Mouse (Mus musculus) intestine, embryonic 16.5 days (tissue): ENCODE measurements at regions not wholly inside any gene's neighbourhood (a gene's known extent, or its start where the extent isn't known, plus 50 kb on each side); places are given as distances from the start of the nearest gene placed in this dataset.

Source experiments
- ATAC-seq: fragments of 200-750 bp; cut with Nextera tagmentation; 2 replicates; pipeline ENCODE4 v1.8.0; 2017; ENCODE audit warnings: moderate TSS enrichment, moderate library complexity
- H3K27ac ChIP-seq: fragments of 300-500 bp; sonication (generic); 2 replicates; pipeline ENCODE4 v1.5.1; 2014; ENCODE audit warnings: mild to moderate bottlenecking, low read length
- H3K27me3 ChIP-seq: fragments of 300-500 bp; sonication (generic); replicated peaks from 2 replicates; pipeline ENCODE4 v1.6.1; 2014; ENCODE audit warnings: low read length, control low read depth, mixed read lengths; ENCODE audit not compliant: control insufficient read depth, insufficient read depth
- H3K36me3 ChIP-seq: fragments of 300-500 bp; sonication (generic); 2 replicates; pipeline ENCODE4 v1.6.1; 2014; ENCODE audit warnings: low read length, control low read depth; ENCODE audit not compliant: control insufficient read depth, insufficient read depth
- H3K4me1 ChIP-seq: fragments of 300-500 bp; sonication (generic); 2 replicates; pipeline ENCODE4 v1.6.1; 2014; ENCODE audit warnings: low read length, control low read depth, mixed read lengths; ENCODE audit not compliant: control insufficient read depth, insufficient read depth
- H3K4me2 ChIP-seq: fragments of 300-500 bp; sonication (generic); 2 replicates; pipeline ENCODE4 v1.6.1; 2014; ENCODE audit warnings: low read depth, low read length, control low read depth
- H3K4me3 ChIP-seq: fragments of 300-500 bp; sonication (generic); 2 replicates; pipeline ENCODE4 v1.5.1; 2014; ENCODE audit warnings: mild to moderate bottlenecking, low read length
- H3K9ac ChIP-seq: fragments of 300-500 bp; sonication (generic); 2 replicates; pipeline ENCODE4 v1.6.1; 2014; ENCODE audit warnings: low read depth, low read length
- H3K9me3 ChIP-seq: fragments of 300-500 bp; sonication (generic); 2 replicates; pipeline ENCODE4 v1.6.1; 2016; ENCODE audit warnings: low read length, control low read depth; ENCODE audit not compliant: control insufficient read depth
- WGBS: fragments of 180-500 bp; shearing (Covaris S2); extraction: QIAGEN DNeasy Blood & Tissue Kit; methylation state at CpG from one replicate; pipeline ENCODE4 v1.1.7; 2014; 5-methylcytosine and 5-hydroxymethylcytosine counted together

GRCm38 (mm10) chr1:13978640-13979039, 2114.5 kb downstream of the 4930444P10Rik start:
- H3K27ac ChIP-seq, result no peak overlapping the region
- H3K4me1 ChIP-seq, result no peaks in the 10 kb centered on the region
- no peak overlapping the region for H3K4me2 ChIP-seq
- H3K27me3 ChIP-seq, result no peaks in the 10 kb centered on the region
- ATAC-seq, result no peak
- no peak overlapping the region for H3K4me3 ChIP-seq
- H3K9ac ChIP-seq, result no peak overlapping the region
- no peaks in the 10 kb centered on the region for H3K36me3 ChIP-seq
- WGBS, result 91% methylated on average over 3 of the region's 3 CpGs
- no peaks in the 10 kb centered on the region for H3K9me3 ChIP-seq

GRCm38 (mm10) chr1:13977207-13977606, 2115.9 kb downstream of the 4930444P10Rik start:
- WGBS, result 80% methylated on average over 1 of the region's 1 CpGs

GRCm38 (mm10) chr1:13949241-13949640, 2143.9 kb downstream of the 4930444P10Rik start:
- no peaks in the 10 kb centered on the region for H3K9me3 ChIP-seq
- no peaks in the 10 kb centered on the region for H3K36me3 ChIP-seq
- H3K27me3 ChIP-seq, result no peaks in the 10 kb centered on the region
- no peak overlapping the region for H3K4me2 ChIP-seq
- H3K27ac ChIP-seq, result no peak overlapping the region
- H3K4me1 ChIP-seq, result no peaks in the 10 kb centered on the region
- H3K4me3 ChIP-seq, result no peak overlapping the region
- no peak for ATAC-seq
- H3K9ac ChIP-seq, result no peak overlapping the region
- WGBS, result 90% methylated on average over 3 of the region's 3 CpGs

More at GRCm38 (mm10) chr1:13977207-13977606, 2115.9 kb downstream of the 4930444P10Rik start:
- no peak for ATAC-seq
- Histone ChIP-seq H3K9ac (no peak overlapping the region), H3K4me2 (no peak overlapping the region), H3K27ac (no peak overlapping the region), H3K9me3 (no peaks in the 10 kb centered on the region), H3K4me1 (no peaks in the 10 kb centered on the region), H3K4me3 (no peak overlapping the region), H3K36me3 (no peaks in the 10 kb centered on the region), H3K27me3 (no peaks in the 10 kb centered on the region)

- H3K4me3 ChIP-seq, result no peak overlapping the region
These were observed 2151.8 kb downstream of the 4930444P10Rik start for GRCm38 (mm10) chr1:13941351-13941750.

GRCm38 (mm10) chr1:13938344-13938743, 2154.8 kb downstream of the 4930444P10Rik start:
- ATAC-seq, result no peak
- no peaks in the 10 kb centered on the region for H3K36me3 ChIP-seq
- H3K4me2 ChIP-seq, result no peak overlapping the region
- H3K4me1 ChIP-seq, result no peaks in the 10 kb centered on the region
- H3K27me3 ChIP-seq, result no peaks in the 10 kb centered on the region
- H3K9ac ChIP-seq, result no peak overlapping the region
- no peak overlapping the region for H3K27ac ChIP-seq
- H3K9me3 ChIP-seq, result no peaks in the 10 kb centered on the region
- H3K4me3 ChIP-seq, result no peak overlapping the region

More at GRCm38 (mm10) chr1:13941351-13941750, 2151.8 kb downstream of the 4930444P10Rik start:
- H3K27ac ChIP-seq, result no peak overlapping the region
- no peaks in the 10 kb centered on the region for H3K4me1 ChIP-seq
- WGBS, result 92% methylated on average over 3 of the region's 3 CpGs
- no peaks in the 10 kb centered on the region for H3K9me3 ChIP-seq
- no peak overlapping the region for H3K9ac ChIP-seq
- H3K27me3 ChIP-seq, result no peaks in the 10 kb centered on the region
- no peaks in the 10 kb centered on the region for H3K36me3 ChIP-seq
- ATAC-seq, result no peak
- H3K4me2 ChIP-seq, result no peak overlapping the region

GRCm38 (mm10) chr1:13935938-13936491, 2157.1 kb downstream of the 4930444P10Rik start:
- Histone ChIP-seq H3K27ac (no peak overlapping the region), H3K9me3 (no peaks in the 10 kb centered on the region), H3K4me3 (no peak overlapping the region), H3K4me1 (no peaks in the 10 kb centered on the region), H3K36me3 (no peaks in the 10 kb centered on the region), H3K27me3 (no peaks in the 10 kb centered on the region), H3K4me2 (no peak overlapping the region), H3K9ac (no peak overlapping the region)
- WGBS, result 44% methylated on average over 4 of the region's 4 CpGs
- no peak for ATAC-seq

- Histone ChIP-seq H3K4me1 (no peaks in the 10 kb centered on the region), H3K36me3 (no peaks in the 10 kb centered on the region), H3K27me3 (no peaks in the 10 kb centered on the region), H3K4me3 (no peak overlapping the region), H3K4me2 (no peak overlapping the region), H3K9ac (no peak overlapping the region), H3K27ac (no peak overlapping the region), H3K9me3 (no peaks in the 10 kb centered on the region)
- whole genome bisulfite sequencing, result 79% methylated on average over 2 of the region's 2 CpGs
- ATAC-seq, result no peak
These were observed 2164.4 kb downstream of the 4930444P10Rik start for GRCm38 (mm10) chr1:13928679-13929078.

GRCm38 (mm10) chr1:13927964-13928363, 2165.2 kb downstream of the 4930444P10Rik start:
- H3K9me3 ChIP-seq, result no peaks in the 10 kb centered on the region
- no peaks in the 10 kb centered on the region for H3K27me3 ChIP-seq
- H3K27ac ChIP-seq, result no peak overlapping the region
- H3K36me3 ChIP-seq, result no peaks in the 10 kb centered on the region
- H3K4me2 ChIP-seq, result no peak overlapping the region
- no peak overlapping the region for H3K4me3 ChIP-seq
- no peaks in the 10 kb centered on the region for H3K4me1 ChIP-seq
- no peak for ATAC-seq
- H3K9ac ChIP-seq, result no peak overlapping the region
- WGBS, result 50% methylated on average over 2 of the region's 2 CpGs

- H3K9ac ChIP-seq, result no peak overlapping the region
- no peak overlapping the region for H3K4me2 ChIP-seq
- ATAC-seq, result no peak
- H3K27me3 ChIP-seq, result no peaks in the 10 kb centered on the region
- WGBS, result 68% methylated on average over 2 of the region's 2 CpGs
- no peaks in the 10 kb centered on the region for H3K4me1 ChIP-seq
- H3K9me3 ChIP-seq, result no peaks in the 10 kb centered on the region
- no peak overlapping the region for H3K27ac ChIP-seq
- H3K36me3 ChIP-seq, result no peaks in the 10 kb centered on the region
- H3K4me3 ChIP-seq, result no peak overlapping the region
These were observed 2167.1 kb downstream of the 4930444P10Rik start for GRCm38 (mm10) chr1:13925994-13926393.

GRCm38 (mm10) chr1:13915216-13915615, 2177.9 kb downstream of the 4930444P10Rik start:
- no peaks in the 10 kb centered on the region for H3K9me3 ChIP-seq
- ATAC-seq, result no peak

More at GRCm38 (mm10) chr1:13915216-13915615, 2177.9 kb downstream of the 4930444P10Rik start:
- no peak overlapping the region for H3K4me3 ChIP-seq
- WGBS, result 87% methylated on average over 5 of the region's 5 CpGs
- H3K27ac ChIP-seq, result no peak overlapping the region
- no peaks in the 10 kb centered on the region for H3K36me3 ChIP-seq
- H3K9ac ChIP-seq, result no peak overlapping the region
- H3K4me2 ChIP-seq, result no peak overlapping the region
- no peaks in the 10 kb centered on the region for H3K27me3 ChIP-seq
- H3K4me1 ChIP-seq, result no peaks in the 10 kb centered on the region
